Mouse (Mus musculus): ENCODE measurements around the gene Cmss1.

- TF ChIP-seq GATA1 (IDR thresholded peaks at IDR 0.05; ENCODE audit: low read length) (no peak), TAL1 (IDR thresholded peaks at IDR 0.05; ENCODE audit: low read length) (no peak)
Observed at GRCm38 (mm10) chr16:57544441-57544840, 62.2 kb downstream of the Cmss1 start.
